9 mouse cellular contexts compared by ENCODE assay signal in genomic region chr3:87157297-87157696, GRCm38 (mm10). TPM values are rescaled to one million over a fixed set of nuclear protein-coding genes. Genes with fewer than 3 reads are reported as not detected.
DNase-seq lines count a peak whose midpoint lies in the region; ATAC-seq and TF ChIP-seq lines count a peak whose summit lies in the region.
"Had no signal": no experiment of that assay in that cellular context is flagged by ENCODE, and none has a peak within 500 bp of the region (broad histone marks: within the 10 kb centered on the region; RNA-seq: fewer than 3 reads in every experiment).

No protein-coding gene starts in this region.

- H3K27me3 ChIP-seq in hindbrain, embryonic 10.5 days (ENCODE audit: insufficient read depth, poor library complexity, severe bottlenecking), result no peaks in the 10 kb centered on the region
- H3K27me3 ChIP-seq in hindbrain, embryonic 16.5 days (replicated peaks; ENCODE audit: control insufficient read depth, insufficient read depth, low read length), result no peaks in the 10 kb centered on the region
- H3K27me3 ChIP-seq in embryonic facial prominence, embryonic 11.5 days (ENCODE audit: control insufficient read depth, insufficient read depth, low read length), result no peaks in the 10 kb centered on the region
- no peaks in the 10 kb centered on the region for H3K27me3 ChIP-seq in hindbrain, embryonic 14.5 days (ENCODE audit: control insufficient read depth, insufficient read depth, low read length)
- H3K27me3 ChIP-seq in midbrain, embryonic 15.5 days (replicated peaks), result no peaks in the 10 kb centered on the region

- no peak overlapping the region; the same call in 1 of the 2 replicates for H3K4me3 ChIP-seq in hindbrain, embryonic 10.5 days
- H3K4me3 ChIP-seq in hindbrain, embryonic 16.5 days (ENCODE audit: low read length), result no peak overlapping the region
- no peak overlapping the region for H3K4me3 ChIP-seq in embryonic facial prominence, embryonic 11.5 days (ENCODE audit: low read depth, low read length)
- H3K4me3 ChIP-seq in hindbrain, embryonic 14.5 days (replicated peaks; ENCODE audit: low read length), result no peak overlapping the region
- no peak overlapping the region for H3K4me3 ChIP-seq in midbrain, embryonic 15.5 days
- no peak overlapping the region for H3K4me3 ChIP-seq in left cerebral cortex, adult 2 months

- 60% methylated on average over 6 of the region's 6 CpGs for WGBS in hindbrain, embryonic 10.5 days
- 80% methylated on average over 5 of the region's 6 CpGs for whole genome bisulfite sequencing in hindbrain, embryonic 16.5 days
- WGBS in embryonic facial prominence, embryonic 11.5 days, result 24% methylated on average over 6 of the region's 6 CpGs
- 83% methylated on average over 6 of the region's 6 CpGs for WGBS in hindbrain, embryonic 14.5 days
- WGBS in midbrain, embryonic 15.5 days, result 74% methylated on average over 6 of the region's 6 CpGs

- DNase-seq in hindbrain, embryonic 10.5 days (ENCODE audit: low spot score), result no peak
- DNase-seq in embryonic facial prominence, embryonic 11.5 days (ENCODE audit: low spot score), result no peak
- DNase-seq in hindbrain, embryonic 14.5 days (ENCODE audit: low spot score), result no peak
- DNase-seq in gastrocnemius, adult 18-20 months (ENCODE audit: low spot score), result no peak
- no peak for DNase-seq in left cerebral cortex, adult 2 months (ENCODE audit: extremely low spot score in 1 of 2, low spot score in 2 of 2)
- DNase-seq in lung, postnatal 25 days (ENCODE audit: low spot score), result no peak

- no peaks in the 10 kb centered on the region for H3K9me3 ChIP-seq in hindbrain, embryonic 10.5 days
- no peaks in the 10 kb centered on the region for H3K9me3 ChIP-seq in hindbrain, embryonic 16.5 days (ENCODE audit: control insufficient read depth, low read length)
- no peaks in the 10 kb centered on the region for H3K9me3 ChIP-seq in embryonic facial prominence, embryonic 11.5 days (replicated peaks; ENCODE audit: control insufficient read depth, low read length)
- no peaks in the 10 kb centered on the region for H3K9me3 ChIP-seq in hindbrain, embryonic 14.5 days (ENCODE audit: control insufficient read depth, low read length)
- no peaks in the 10 kb centered on the region for H3K9me3 ChIP-seq in midbrain, embryonic 15.5 days

- intact Hi-C loops in left cerebral cortex, adult 2 months (cut with DNase I), result no loop called here

- H3K4me1 ChIP-seq in hindbrain, embryonic 10.5 days (replicated peaks), result peaks cover 88% of the 10 kb centered on the region
- H3K4me1 ChIP-seq in hindbrain, embryonic 16.5 days (ENCODE audit: control insufficient read depth, insufficient read depth, low read depth, low read length), result peaks cover 49% of the 10 kb centered on the region
- H3K4me1 ChIP-seq in embryonic facial prominence, embryonic 11.5 days (ENCODE audit: control insufficient read depth, insufficient read depth, low read length), result peaks cover 24% of the 10 kb centered on the region
- peaks cover 75% of the 10 kb centered on the region for H3K4me1 ChIP-seq in hindbrain, embryonic 14.5 days (replicated peaks; ENCODE audit: control insufficient read depth, insufficient read depth, low read length)
- peaks cover 70% of the 10 kb centered on the region for H3K4me1 ChIP-seq in midbrain, embryonic 15.5 days

- no peak overlapping the region for H3K4me2 ChIP-seq in hindbrain, embryonic 16.5 days (ENCODE audit: low read length)
- H3K4me2 ChIP-seq in embryonic facial prominence, embryonic 11.5 days (ENCODE audit: low read depth, low read length), result no peak overlapping the region
- no peak overlapping the region for H3K4me2 ChIP-seq in hindbrain, embryonic 14.5 days (replicated peaks)
- H3K4me2 ChIP-seq in midbrain, embryonic 15.5 days, result no peak overlapping the region

- no peak for ATAC-seq in hindbrain, embryonic 16.5 days
- no peak for ATAC-seq in embryonic facial prominence, embryonic 11.5 days (replicated peaks; ENCODE audit: insufficient number of reproducible peaks, low FRiP score, low TSS enrichment, low read depth)
- ATAC-seq in hindbrain, embryonic 14.5 days (ENCODE audit: low FRiP score), result no peak
- ATAC-seq in midbrain, embryonic 15.5 days (replicated peaks), result no peak

- peaks cover 36% of the 10 kb centered on the region for H3K36me3 ChIP-seq in hindbrain, embryonic 10.5 days
- no peaks in the 10 kb centered on the region for H3K36me3 ChIP-seq in hindbrain, embryonic 16.5 days (ENCODE audit: control insufficient read depth, insufficient read depth, low read length)
- H3K36me3 ChIP-seq in embryonic facial prominence, embryonic 11.5 days (replicated peaks; ENCODE audit: control insufficient read depth, insufficient read depth, low read depth, low read length), result no peaks in the 10 kb centered on the region; the same call in 1 of the 2 replicates
- H3K36me3 ChIP-seq in hindbrain, embryonic 14.5 days (replicated peaks; ENCODE audit: control insufficient read depth, insufficient read depth), result no peaks in the 10 kb centered on the region
- no peaks in the 10 kb centered on the region for H3K36me3 ChIP-seq in midbrain, embryonic 15.5 days (replicated peaks)

- no peak overlapping the region for H3K9ac ChIP-seq in hindbrain, embryonic 16.5 days (ENCODE audit: low read depth, low read length)
- H3K9ac ChIP-seq in embryonic facial prominence, embryonic 11.5 days (replicated peaks; ENCODE audit: low read length), result no peak overlapping the region; the same call in 1 of the 2 replicates
- no peak overlapping the region for H3K9ac ChIP-seq in hindbrain, embryonic 14.5 days
- H3K9ac ChIP-seq in midbrain, embryonic 15.5 days, result no peak overlapping the region

- no peak for TF ChIP-seq CTCF in left cerebral cortex, adult 2 months (IDR thresholded peaks at IDR 0.05)

- H3K27ac ChIP-seq in hindbrain, embryonic 10.5 days, result peak overlapping the region; percentile 83
- no peak overlapping the region for H3K27ac ChIP-seq in hindbrain, embryonic 16.5 days (ENCODE audit: low read depth, low read length)
- peak overlapping the region; percentile 79 for H3K27ac ChIP-seq in embryonic facial prominence, embryonic 11.5 days (replicated peaks; ENCODE audit: low read depth, low read length)
- peak overlapping the region; percentile 74 for H3K27ac ChIP-seq in hindbrain, embryonic 14.5 days
- peak overlapping the region; percentile 58 for H3K27ac ChIP-seq in midbrain, embryonic 15.5 days
- H3K27ac ChIP-seq in left cerebral cortex, adult 2 months, result no peak overlapping the region

RNA-seq across cellular contexts. Expression of gene Kirrel, which starts 17.2 kb away (rescaled TPM):
- 11.7 and 13.0 TPM in 2 replicates for polyA plus RNA-seq in hindbrain, embryonic 10.5 days (2016; fragmentation: Nextera tagmentation; extraction: Ambion mirVana)
- polyA plus RNA-seq in hindbrain, embryonic 16.5 days (2015; fragmentation: Nextera tagmentation; extraction: Ambion mirVana), result 4.4 TPM in 2 replicates
- polyA plus RNA-seq in embryonic facial prominence, embryonic 11.5 days (2014; fragmentation: Nextera tagmentation; extraction: Ambion mirVana), result 12.0 and 13.4 TPM in 2 replicates
- polyA plus RNA-seq in hindbrain, embryonic 14.5 days (2014; fragmentation: Nextera tagmentation; extraction: Ambion mirVana), result 3.8 and 4.1 TPM in 2 replicates
- polyA plus RNA-seq in midbrain, embryonic 15.5 days (2015; fragmentation: Nextera tagmentation; extraction: Ambion mirVana), result 7.4 and 8.3 TPM in 2 replicates
- total RNA-seq in gastrocnemius, adult 18-20 months (2021), result 1 to 10 TPM; 2.7 to 4.9 TPM
- total RNA-seq in left cerebral cortex, adult 2 months (2021), result 1 to 10 TPM; 4.3 to 4.9 TPM
- total RNA-seq: megakaryocyte-erythroid progenitor cell, adult 5-6 weeks had no signal

Comparison
In these comparisons a context has a peak if more than half of its experiments do, and no peak if none do; other contexts are left out.
1. H3K27ac ChIP-seq: peak in hindbrain, embryonic 10.5 days (single experiment), embryonic facial prominence, embryonic 11.5 days (single experiment), hindbrain, embryonic 14.5 days (single experiment) and midbrain, embryonic 15.5 days (single experiment); none in hindbrain, embryonic 16.5 days (single experiment) and left cerebral cortex, adult 2 months (single experiment).